Mouse (Mus musculus): ENCODE data around the gene Gc. TPM values are rescaled to one million over a fixed set of nuclear protein-coding genes. Genes with fewer than 3 reads are reported as not detected.

The Gc gene
- polyA plus RNA-seq, 1 experiment from 2014 or later, result not detected

GRCm38 (mm10) chr5:89458987-89459386 is 1.3 kb upstream of the Gc start:
- H3K27me3 ChIP-seq (replicated peaks; ENCODE audit: control insufficient read depth, insufficient read depth, low read length), result no peaks in the 10 kb centered on the region
- DNase-seq (ENCODE audit: low spot score) (no peak), ATAC-seq (no peak)
- 85% methylated on average over 2 of the region's 2 CpGs for WGBS
- H3K9me3 ChIP-seq (replicated peaks; ENCODE audit: control insufficient read depth, low read length), result no peaks in the 10 kb centered on the region
- no peak overlapping the region for H3K4me2 ChIP-seq (ENCODE audit: low read length)
- H3K27ac ChIP-seq (ENCODE audit: low read depth, low read length), result no peak overlapping the region
- no peak overlapping the region for H3K4me3 ChIP-seq (ENCODE audit: low read depth, low read length)
- H3K36me3 ChIP-seq (ENCODE audit: control insufficient read depth, insufficient read depth, low read length), result no peaks in the 10 kb centered on the region
- H3K4me1 ChIP-seq (ENCODE audit: control insufficient read depth, insufficient read depth, low read length), result no peaks in the 10 kb centered on the region
- H3K9ac ChIP-seq (ENCODE audit: low read length), result no peak overlapping the region

- H3K4me1 ChIP-seq (ENCODE audit: control insufficient read depth, insufficient read depth, low read length), result no peaks in the 10 kb centered on the region
- 46% methylated on average over 8 of the region's 8 CpGs for WGBS
- no peaks in the 10 kb centered on the region for H3K9me3 ChIP-seq (replicated peaks; ENCODE audit: control insufficient read depth, low read length)
- no peak overlapping the region for H3K27ac ChIP-seq (ENCODE audit: low read depth, low read length)
- ATAC-seq, result no peak
- H3K36me3 ChIP-seq (ENCODE audit: control insufficient read depth, insufficient read depth, low read length), result no peaks in the 10 kb centered on the region
- peak; percentile 61 for DNase-seq (ENCODE audit: low spot score)
- H3K27me3 ChIP-seq (replicated peaks; ENCODE audit: control insufficient read depth, insufficient read depth, low read length), result no peaks in the 10 kb centered on the region
- H3K4me3 ChIP-seq (ENCODE audit: low read depth, low read length), result no peak overlapping the region
- no peak overlapping the region for H3K4me2 ChIP-seq (ENCODE audit: low read length)
- H3K9ac ChIP-seq (ENCODE audit: low read length), result no peak overlapping the region
Observed at GRCm38 (mm10) chr5:89455526-89455925, 2.2 kb downstream of the Gc start.

- H3K9ac ChIP-seq (ENCODE audit: low read length), result no peak overlapping the region
- DNase-seq (ENCODE audit: low spot score), result no peak
- H3K9me3 ChIP-seq (replicated peaks; ENCODE audit: control insufficient read depth, low read length), result no peaks in the 10 kb centered on the region
- no peak for ATAC-seq
- no peak overlapping the region for H3K4me2 ChIP-seq (ENCODE audit: low read length)
- no peaks in the 10 kb centered on the region for H3K36me3 ChIP-seq (ENCODE audit: control insufficient read depth, insufficient read depth, low read length)
- H3K4me1 ChIP-seq (ENCODE audit: control insufficient read depth, insufficient read depth, low read length), result no peaks in the 10 kb centered on the region
- H3K4me3 ChIP-seq (ENCODE audit: low read depth, low read length), result no peak overlapping the region
- no peaks in the 10 kb centered on the region for H3K27me3 ChIP-seq (replicated peaks; ENCODE audit: control insufficient read depth, insufficient read depth, low read length)
- no peak overlapping the region for H3K27ac ChIP-seq (ENCODE audit: low read depth, low read length)
Observed at GRCm38 (mm10) chr5:89450798-89451197, 6.9 kb downstream of the Gc start.

GRCm38 (mm10) chr5:89449325-89449724 is 8.4 kb downstream of the Gc start:
- Histone ChIP-seq H3K36me3 (ENCODE audit: control insufficient read depth, insufficient read depth, low read length) (no peaks in the 10 kb centered on the region), H3K9me3 (replicated peaks; ENCODE audit: control insufficient read depth, low read length) (no peaks in the 10 kb centered on the region), H3K27me3 (replicated peaks; ENCODE audit: control insufficient read depth, insufficient read depth, low read length) (no peaks in the 10 kb centered on the region), H3K4me2 (ENCODE audit: low read length) (no peak overlapping the region), H3K27ac (ENCODE audit: low read depth, low read length) (no peak overlapping the region), H3K4me3 (ENCODE audit: low read depth, low read length) (no peak overlapping the region), H3K4me1 (ENCODE audit: control insufficient read depth, insufficient read depth, low read length) (no peaks in the 10 kb centered on the region), H3K9ac (ENCODE audit: low read length) (no peak overlapping the region)
- 93% methylated on average over 9 of the region's 9 CpGs for WGBS
- ATAC-seq (no peak), DNase-seq (ENCODE audit: low spot score) (no peak)

- Histone ChIP-seq H3K9ac (ENCODE audit: low read length) (no peak overlapping the region), H3K27me3 (replicated peaks; ENCODE audit: control insufficient read depth, insufficient read depth, low read length) (no peaks in the 10 kb centered on the region), H3K27ac (ENCODE audit: low read depth, low read length) (no peak overlapping the region), H3K4me1 (ENCODE audit: control insufficient read depth, insufficient read depth, low read length) (no peaks in the 10 kb centered on the region), H3K4me3 (ENCODE audit: low read depth, low read length) (no peak overlapping the region), H3K4me2 (ENCODE audit: low read length) (no peak overlapping the region), H3K36me3 (ENCODE audit: control insufficient read depth, insufficient read depth, low read length) (no peaks in the 10 kb centered on the region), H3K9me3 (replicated peaks; ENCODE audit: control insufficient read depth, low read length) (no peaks in the 10 kb centered on the region)
- no peak for ATAC-seq
- no peak for DNase-seq (ENCODE audit: low spot score)
- WGBS, result 83% methylated on average over 7 of the region's 7 CpGs
Observed at GRCm38 (mm10) chr5:89447978-89448377, 9.7 kb downstream of the Gc start.

- Histone ChIP-seq H3K9me3 (replicated peaks; ENCODE audit: control insufficient read depth, low read length) (no peaks in the 10 kb centered on the region), H3K36me3 (ENCODE audit: control insufficient read depth, insufficient read depth, low read length) (no peaks in the 10 kb centered on the region), H3K27me3 (replicated peaks; ENCODE audit: control insufficient read depth, insufficient read depth, low read length) (no peaks in the 10 kb centered on the region), H3K4me1 (ENCODE audit: control insufficient read depth, insufficient read depth, low read length) (no peaks in the 10 kb centered on the region), H3K4me3 (ENCODE audit: low read depth, low read length) (no peak overlapping the region), H3K9ac (ENCODE audit: low read length) (no peak overlapping the region), H3K4me2 (ENCODE audit: low read length) (no peak overlapping the region), H3K27ac (ENCODE audit: low read depth, low read length) (no peak overlapping the region)
- peak; percentile 38 for DNase-seq (ENCODE audit: low spot score)
- no peak for ATAC-seq
- WGBS, result 73% methylated on average over 4 of the region's 4 CpGs
Observed at GRCm38 (mm10) chr5:89444360-89444759, 13.3 kb downstream of the Gc start.

DNA sequence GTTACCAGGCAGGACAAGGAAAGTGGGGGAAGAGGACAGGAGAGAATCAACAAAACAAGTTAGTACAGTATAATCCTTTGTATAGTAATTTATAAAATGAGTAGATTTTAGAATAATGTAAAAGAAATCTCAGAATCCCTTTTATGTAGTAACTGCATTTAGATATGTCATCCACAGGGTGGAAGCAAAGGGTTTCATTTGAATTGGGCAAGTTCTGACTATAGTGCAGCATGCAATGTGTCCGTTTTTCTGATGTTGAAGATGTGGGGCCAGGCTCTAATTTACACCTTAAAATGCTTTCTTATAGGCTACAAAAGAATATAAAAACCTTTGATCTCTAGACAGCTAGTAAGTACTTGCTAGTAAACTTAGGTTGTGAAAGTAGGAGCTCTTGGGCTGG is 46.2 kb downstream of the Gc start:
- 60% methylated on average over 1 of the region's 1 CpGs for WGBS
- no peak overlapping the region for H3K27ac ChIP-seq (ENCODE audit: low read depth, low read length)
- no peak overlapping the region for H3K9ac ChIP-seq (ENCODE audit: low read length)
- no peaks in the 10 kb centered on the region for H3K36me3 ChIP-seq (ENCODE audit: control insufficient read depth, insufficient read depth, low read length)
- H3K4me1 ChIP-seq (ENCODE audit: control insufficient read depth, insufficient read depth, low read length), result no peaks in the 10 kb centered on the region
- ATAC-seq (no peak), DNase-seq (ENCODE audit: low spot score) (peak; percentile 33)
- no peak overlapping the region for H3K4me3 ChIP-seq (ENCODE audit: low read depth, low read length)
- no peaks in the 10 kb centered on the region for H3K9me3 ChIP-seq (replicated peaks; ENCODE audit: control insufficient read depth, low read length)
- no peaks in the 10 kb centered on the region for H3K27me3 ChIP-seq (replicated peaks; ENCODE audit: control insufficient read depth, insufficient read depth, low read length)
- H3K4me2 ChIP-seq (ENCODE audit: low read length), result no peak overlapping the region

GRCm38 (mm10) chr5:89407376-89408082 is 50.2 kb downstream of the Gc start:
- Histone ChIP-seq H3K4me2 (ENCODE audit: low read length) (no peak overlapping the region), H3K4me3 (ENCODE audit: low read depth, low read length) (no peak overlapping the region), H3K27ac (ENCODE audit: low read depth, low read length) (no peak overlapping the region), H3K27me3 (replicated peaks; ENCODE audit: control insufficient read depth, insufficient read depth, low read length) (no peaks in the 10 kb centered on the region), H3K9me3 (replicated peaks; ENCODE audit: control insufficient read depth, low read length) (no peaks in the 10 kb centered on the region), H3K4me1 (ENCODE audit: control insufficient read depth, insufficient read depth, low read length) (no peaks in the 10 kb centered on the region), H3K9ac (ENCODE audit: low read length) (no peak overlapping the region), H3K36me3 (ENCODE audit: control insufficient read depth, insufficient read depth, low read length) (no peaks in the 10 kb centered on the region)
- ATAC-seq (no peak), DNase-seq (ENCODE audit: low spot score) (no peak)

DNA sequence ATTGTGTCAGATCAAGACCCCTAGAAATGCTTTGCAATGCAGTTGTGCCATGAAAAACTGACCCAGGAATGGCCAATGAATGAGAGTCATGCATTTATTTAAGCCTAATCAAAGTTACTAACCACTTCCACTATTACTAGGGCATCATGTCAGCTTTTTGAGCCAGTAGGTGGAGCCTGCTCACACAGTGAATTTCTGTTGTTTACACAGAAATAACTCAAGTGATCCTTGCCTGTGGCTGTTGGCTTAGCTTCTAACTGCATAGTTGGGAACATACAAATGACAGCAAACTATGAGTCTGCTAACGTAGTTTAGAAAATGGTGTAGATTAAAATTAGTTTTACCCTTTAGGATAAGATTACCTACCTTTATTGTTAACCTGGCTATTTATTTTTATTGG is 52.6 kb downstream of the Gc start:
- WGBS, result 87% methylated on average over 1 of the region's 1 CpGs
- no peak overlapping the region for H3K4me2 ChIP-seq (ENCODE audit: low read length)
- no peaks in the 10 kb centered on the region for H3K27me3 ChIP-seq (replicated peaks; ENCODE audit: control insufficient read depth, insufficient read depth, low read length)
- H3K36me3 ChIP-seq (ENCODE audit: control insufficient read depth, insufficient read depth, low read length), result no peaks in the 10 kb centered on the region
- no peaks in the 10 kb centered on the region for H3K9me3 ChIP-seq (replicated peaks; ENCODE audit: control insufficient read depth, low read length)
- H3K9ac ChIP-seq (ENCODE audit: low read length), result no peak overlapping the region
- H3K4me3 ChIP-seq (ENCODE audit: low read depth, low read length), result no peak overlapping the region
- ATAC-seq, result no peak
- no peak for DNase-seq (ENCODE audit: low spot score)
- H3K4me1 ChIP-seq (ENCODE audit: control insufficient read depth, insufficient read depth, low read length), result no peaks in the 10 kb centered on the region
- H3K27ac ChIP-seq (ENCODE audit: low read depth, low read length), result no peak overlapping the region
